Mouse (Mus musculus) c-Kit-positive CD71-positive TER-119-positive erythroid progenitor cells, embryonic 14.5 days (primary cell): ENCODE results near the gene Znrf1.

Experiments used
- DNase-seq: peaks from one replicate; pipeline ENCODE4 v3.0.0-alpha.2; 2013; ENCODE audit warnings: low spot score

Znrf1 gene

DNA sequence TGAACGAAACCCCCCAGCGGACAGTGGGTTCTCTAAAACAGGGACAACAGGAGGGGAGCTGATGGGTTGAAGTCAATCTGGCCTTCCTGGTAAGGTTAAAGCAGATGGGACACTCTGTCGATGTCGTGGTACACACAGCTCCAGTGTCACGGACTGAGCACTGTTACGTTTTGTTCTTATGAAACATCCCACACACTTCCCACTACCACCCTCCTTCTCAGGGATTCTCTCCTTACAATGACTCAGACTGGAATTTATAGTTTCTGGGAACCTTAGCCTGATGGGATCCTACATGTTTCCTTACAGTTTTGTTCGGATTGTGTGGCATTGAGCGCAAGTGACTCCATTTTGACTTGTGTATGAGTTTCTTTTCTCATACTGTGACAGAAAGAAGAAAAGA is 95.7 kb downstream of the Znrf1 start:
- DNase-seq, result no peak

DNA sequence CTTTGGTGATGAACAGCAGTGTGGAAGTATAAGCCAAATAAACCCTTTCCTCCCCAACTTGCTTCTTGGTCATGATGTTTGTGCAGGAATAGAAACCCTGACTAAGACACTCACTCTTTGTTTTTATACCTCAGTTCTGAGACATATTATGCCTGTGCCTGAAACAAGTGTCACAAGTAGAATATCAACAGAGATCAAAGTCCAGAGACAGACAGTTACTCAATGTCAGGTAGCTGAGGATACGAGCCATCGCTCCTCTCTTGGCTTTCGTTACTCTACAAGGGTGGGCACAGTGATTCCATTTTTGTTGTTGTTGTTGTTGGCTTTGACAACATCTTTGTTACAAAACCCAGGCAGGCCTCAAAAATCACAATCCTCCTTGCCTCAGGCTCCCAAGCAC is 97.1 kb downstream of the Znrf1 start:
- DNase-seq, result no peak

DNA sequence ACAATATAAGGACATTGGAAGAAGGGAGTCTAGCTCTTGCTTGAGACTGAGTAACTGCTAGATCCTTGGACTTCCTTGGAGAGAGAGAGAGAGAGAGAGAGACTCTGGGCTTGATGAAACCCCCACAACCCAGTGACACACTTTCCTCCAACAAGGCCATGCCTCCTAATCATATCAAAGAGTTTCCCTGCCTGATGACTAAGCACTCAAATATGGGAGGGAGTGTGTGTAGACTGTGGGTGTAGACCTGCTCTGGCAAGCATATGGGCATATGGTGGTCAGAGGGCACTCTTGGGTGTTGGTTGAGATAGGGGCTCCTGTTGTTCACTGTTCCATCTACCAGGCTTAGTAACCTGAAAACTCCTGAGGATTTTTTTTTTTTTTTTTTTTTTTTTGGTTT is 102.2 kb downstream of the Znrf1 start:
- DNase-seq, result no peak

DNA sequence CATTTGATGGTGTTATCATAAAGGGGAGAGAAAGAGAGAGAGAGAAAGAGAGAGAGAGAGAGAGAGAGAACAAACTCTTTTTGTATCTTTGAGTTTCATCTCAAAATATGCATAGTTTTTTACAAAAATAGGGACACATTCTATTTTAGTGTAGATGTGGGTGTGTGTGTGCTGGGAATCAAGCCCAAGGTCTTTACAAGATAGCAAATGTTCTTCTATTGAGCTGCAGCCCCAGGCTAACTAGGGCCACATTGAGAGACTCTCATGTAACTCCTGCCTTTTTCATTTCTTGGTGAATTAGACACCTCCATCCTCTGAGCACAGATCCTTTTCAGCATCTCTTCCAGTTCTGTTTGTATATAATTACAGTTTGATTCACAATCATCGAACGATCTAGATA is 105.2 kb downstream of the Znrf1 start:
- no peak for DNase-seq

DNA sequence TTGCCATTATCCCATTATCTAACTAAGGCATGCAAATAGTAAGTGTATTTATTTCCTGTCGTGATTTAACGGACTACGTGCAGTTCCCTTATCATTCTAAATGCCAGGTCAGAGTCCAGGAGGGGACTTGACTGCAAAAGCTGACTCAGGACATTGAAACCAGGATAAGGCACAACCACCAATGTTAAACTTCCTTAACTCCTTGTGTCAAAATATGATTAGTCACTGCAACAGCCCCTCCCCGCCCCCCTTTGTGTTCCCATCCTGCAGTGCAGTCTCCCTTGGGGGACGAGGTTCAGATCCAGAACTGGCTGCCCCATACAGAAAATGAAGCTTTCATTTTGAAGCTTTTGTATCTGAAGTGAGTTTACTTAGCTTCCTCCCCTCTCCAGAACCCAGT is 106.6 kb downstream of the Znrf1 start:
- no peak for DNase-seq

DNA sequence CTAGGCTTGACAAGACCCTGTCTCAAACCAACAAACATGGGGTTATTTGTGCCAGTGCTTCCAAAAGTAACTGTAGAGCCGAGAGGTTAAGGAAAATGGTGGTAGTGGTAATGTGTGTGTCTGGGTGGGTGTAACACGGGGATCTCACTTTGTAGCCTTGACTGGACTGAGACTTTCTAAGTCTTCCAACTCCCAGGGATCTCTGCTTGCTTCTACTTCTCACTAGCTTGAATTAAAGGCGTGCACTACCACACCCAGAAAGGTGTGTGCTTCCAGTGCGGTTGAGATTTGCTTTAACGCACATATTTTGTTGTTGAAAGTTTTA is 107.0 kb downstream of the Znrf1 start:
- DNase-seq, result no peak

DNA sequence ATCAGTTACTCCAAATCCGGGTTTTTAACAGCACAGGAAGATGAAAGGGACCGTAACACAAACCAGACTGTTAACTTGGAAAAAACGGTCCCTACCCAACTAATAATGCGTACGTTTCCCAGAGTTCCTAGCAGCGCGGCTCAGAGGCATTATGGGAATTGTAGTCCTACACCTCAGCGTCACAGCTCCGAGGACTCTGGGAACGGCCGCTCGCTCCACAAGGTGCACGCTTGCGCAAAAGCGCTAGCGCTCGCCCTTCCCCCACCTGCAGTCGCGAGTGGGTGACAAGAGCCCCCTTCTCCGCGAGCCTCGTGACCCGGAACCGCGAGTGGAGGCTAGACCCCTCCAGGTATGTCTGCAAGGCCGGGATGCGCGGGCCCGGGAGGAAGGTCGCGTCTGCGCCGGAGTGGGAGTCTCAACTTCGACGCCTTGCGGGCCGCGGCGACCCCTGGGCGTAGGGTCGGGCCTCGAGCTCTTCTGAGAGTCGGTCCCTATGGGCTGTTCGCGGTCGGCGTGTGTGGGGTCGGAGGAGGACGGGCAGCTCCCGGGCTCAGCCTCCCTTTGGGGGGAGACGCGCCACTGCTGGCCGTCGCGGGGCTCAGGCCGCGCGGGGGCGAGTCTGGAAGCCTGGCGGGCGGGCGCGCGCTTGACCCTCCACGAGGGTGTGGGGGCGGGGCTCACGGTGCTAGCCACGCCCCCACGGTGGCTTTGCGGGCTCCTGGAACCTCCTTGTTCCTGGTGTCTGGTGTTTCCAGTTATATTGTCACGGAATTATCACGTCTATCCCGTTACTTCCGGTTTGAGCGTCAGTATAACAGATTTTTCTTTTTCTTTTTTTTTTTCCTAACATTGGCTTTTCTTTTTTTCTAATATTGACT is 107.6 kb downstream of the Znrf1 start, which contains the start of gene Zfp1:
Gene Zfp1 (plus strand): TSS at position 138 of the 878 bp plus-strand sequence.
- DNase-seq, result peak; percentile 86

DNA sequence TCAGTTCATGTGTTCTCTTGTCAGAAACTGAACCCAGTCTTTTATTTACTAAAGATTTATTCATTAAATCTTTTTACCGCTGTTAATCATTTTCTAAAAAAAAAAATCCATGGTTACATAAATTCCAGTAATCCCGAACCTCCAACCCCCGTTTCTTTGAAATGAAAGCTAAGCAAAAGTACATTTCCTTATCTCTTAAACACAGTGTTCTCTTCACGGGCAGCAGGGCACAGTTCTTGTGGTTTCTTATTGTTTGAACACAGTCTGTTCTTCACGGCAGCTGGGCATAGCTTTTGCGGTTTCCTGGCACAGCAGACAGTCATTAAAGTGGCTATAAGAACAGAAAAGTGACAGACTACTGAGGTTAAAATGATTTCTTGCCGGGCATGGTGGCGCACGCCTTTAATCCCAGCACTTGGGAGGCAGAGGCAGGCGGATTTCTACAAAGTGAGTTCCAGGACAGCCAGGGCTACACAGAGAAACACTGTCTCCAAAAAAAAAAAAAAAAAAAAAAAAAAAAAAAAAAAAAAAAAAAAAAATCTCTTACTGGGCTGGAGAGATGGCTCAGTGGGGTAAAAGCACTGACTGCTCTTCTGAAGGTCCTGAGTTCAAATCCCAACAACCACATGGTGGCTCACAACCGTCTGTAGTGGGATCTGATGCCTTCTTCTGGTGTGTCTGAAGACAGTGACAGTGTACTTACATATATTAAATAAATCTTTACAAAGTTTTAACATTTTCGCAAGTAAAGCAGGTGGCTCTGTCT is 108.6 kb downstream of the Znrf1 start:
- DNase-seq, result peak; percentile 74

DNA sequence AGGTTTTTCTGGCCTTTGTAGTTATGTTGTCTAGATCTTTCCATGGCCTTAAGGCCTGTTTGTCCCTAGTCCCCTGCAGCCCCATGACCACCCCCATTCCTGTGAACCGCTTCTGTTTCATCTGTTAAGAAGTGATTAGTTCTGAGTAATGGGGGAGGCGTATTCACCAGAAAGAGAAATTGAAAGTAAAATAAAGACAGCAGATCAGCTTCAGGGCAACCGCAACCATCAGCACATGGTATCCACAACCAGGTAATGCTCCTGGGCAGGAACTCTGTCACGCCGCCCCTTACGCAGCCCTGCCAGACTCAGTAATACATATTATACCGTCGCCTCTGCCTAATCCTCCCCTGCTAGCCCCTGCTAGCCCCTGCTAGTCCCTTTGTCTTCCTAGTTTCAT is 109.8 kb downstream of the Znrf1 start:
- no peak for DNase-seq

DNA sequence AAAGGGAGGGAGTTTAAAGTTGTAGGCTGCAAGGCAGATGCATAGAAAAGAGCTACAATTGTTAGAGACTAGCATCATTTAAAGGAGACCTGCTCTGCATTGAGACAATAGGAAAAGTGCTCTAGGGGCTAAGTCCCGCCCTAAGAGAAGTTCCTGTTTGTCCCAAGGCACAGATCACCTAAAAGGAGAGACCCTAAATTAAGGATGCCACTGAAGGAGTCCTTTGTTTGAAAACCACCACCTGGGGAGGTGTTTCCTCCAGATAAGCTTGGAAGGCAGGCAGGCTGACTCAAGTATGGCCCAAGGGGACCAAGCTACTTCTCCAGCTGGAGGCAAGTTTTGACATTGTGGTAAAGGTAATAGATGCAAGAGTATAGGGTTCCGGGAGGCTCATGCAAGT is 112.9 kb downstream of the Znrf1 start:
- DNase-seq, result no peak

DNA sequence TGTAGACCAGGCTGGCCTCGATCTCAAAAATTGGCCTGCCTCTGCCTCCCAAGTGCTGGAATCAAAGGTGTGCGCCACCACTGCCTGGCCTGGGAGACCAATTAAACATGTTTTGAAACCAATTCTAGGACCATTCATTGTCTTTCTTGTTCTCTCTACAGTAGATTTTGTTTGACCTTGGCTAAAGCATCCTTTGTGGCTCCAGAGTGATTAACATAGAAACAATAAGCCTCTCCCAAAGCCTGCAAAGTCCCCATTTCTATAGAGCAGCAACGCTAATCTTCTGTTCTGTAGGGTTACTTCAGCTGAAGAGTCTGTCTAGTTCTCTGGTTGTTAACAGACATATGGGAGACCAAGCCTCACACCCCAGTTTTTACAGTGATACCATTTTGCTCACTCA is 114.8 kb downstream of the Znrf1 start:
- DNase-seq, result no peak

DNA sequence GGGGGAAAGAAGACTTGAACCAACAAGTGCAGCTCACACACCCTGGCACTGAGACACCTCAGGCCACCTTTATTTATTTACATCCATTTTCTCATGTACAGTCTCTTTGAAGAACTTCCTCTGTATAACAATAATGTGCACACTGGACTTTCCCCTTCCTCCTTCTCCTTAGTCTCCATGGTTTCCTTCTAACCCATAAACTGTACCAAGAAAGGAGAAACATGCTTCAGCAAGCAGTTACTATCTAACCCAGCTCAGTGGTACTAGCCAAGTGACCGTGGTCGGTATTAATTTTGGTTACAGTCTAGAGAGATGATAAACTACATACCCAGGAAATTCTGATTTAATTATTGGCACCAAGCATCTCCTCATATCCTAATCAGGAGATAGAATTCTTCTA is 117.6 kb downstream of the Znrf1 start:
- DNase-seq, result no peak

DNA sequence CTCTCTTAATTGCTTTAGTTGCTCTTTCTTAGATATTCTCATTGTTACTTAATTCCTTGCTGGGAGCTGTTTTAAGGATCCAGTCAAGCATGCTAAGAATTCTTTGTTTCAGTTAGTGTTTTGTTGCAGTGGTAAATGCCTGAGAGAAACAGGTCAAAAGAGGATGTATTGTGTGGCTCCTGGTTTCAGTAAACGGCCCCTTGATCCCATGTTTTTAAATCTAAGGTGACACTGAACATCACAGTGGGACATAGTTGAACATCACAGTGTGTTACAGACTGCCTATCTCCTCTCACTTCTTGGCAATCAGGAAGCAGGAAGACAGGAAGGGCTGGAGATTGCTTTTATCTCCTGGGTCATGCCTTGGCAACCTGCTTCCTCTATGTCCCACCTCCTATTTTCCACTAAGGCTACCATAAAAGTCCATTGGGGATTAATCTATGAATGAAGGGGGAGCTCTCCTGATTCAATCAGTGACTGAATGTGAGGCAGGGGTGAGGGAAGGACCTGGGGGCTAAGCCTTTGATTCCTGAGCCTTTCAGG is 121.5 kb downstream of the Znrf1 start:
- no peak for DNase-seq

DNA sequence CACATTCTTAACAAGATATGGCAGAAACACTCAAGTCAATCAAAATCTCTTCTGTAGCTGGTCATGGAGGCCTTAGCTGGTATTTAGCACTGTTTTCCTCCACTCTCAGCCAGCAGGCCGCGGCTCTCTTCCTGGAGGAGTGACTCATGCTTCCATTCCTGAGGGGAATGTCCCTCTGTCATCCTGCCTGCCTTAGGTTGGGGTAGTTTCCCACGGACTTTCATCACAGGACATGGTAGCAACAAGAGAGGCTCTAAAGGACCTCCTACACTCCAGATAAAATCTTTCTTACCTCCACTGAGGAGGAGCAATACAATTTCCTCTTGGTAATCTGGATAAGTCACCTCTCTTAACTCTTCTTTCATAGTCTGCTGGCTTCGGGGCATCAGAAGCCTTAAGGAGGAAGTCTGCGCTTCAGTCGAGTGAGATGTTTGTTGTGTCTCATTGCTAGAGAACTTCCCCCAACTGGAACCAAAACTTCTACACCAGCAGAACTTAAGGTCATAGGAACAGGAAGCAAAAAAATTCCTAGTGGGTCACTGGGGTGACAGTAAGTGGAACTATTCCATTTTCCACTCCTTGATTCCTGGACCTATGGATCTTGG is 123.0 kb downstream of the Znrf1 start:
- no peak for DNase-seq

DNA sequence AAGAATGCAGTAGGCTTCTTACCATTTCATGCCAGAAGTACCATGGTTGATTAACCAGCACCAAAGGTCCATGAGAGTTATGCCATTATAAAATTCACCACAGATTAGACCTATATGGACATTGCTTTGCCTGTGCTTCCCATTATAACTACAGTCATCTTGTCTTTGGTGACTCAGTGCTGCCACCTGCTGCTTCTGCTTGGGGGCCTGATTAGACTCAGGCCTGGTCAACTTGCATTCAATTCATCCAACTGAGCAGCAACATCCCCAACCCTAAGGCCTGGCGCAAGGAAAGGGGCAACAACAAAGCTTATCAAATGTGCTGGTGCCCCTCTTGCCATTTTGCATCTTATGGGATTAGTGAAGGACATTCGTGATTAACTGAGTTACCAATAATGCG is 126.6 kb downstream of the Znrf1 start:
- peak; percentile 38 for DNase-seq

DNA sequence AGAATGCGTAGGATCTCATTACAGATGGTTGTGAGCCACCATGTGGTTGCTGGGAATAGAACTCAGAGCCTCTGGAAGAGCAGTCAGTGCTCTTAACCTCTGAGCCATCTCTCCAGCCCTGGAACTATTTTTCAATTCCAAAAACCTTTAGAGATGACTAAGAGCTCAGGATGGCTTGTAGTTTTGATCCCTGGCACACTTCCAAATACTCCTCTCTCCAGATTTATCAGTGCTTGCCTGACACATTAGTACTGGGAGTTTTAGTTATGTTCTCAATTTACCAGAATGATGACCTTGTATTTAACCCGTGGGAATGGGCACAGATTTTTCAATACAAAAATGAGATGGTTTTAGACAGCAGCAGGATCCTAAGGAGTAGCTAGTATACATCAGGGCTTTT is 130.9 kb downstream of the Znrf1 start:
- no peak for DNase-seq
